Mouse (Mus musculus) intestine, postnatal 0 days (tissue): ENCODE results near the gene Ablim1. TPM values are rescaled to one million over a fixed set of nuclear protein-coding genes. Genes with fewer than 3 reads are reported as not detected.

ENCODE experiments used
- ATAC-seq: fragments of 200-750 bp; cut with Nextera tagmentation; 2 replicates; pipeline ENCODE4 v1.8.0; 2017; ENCODE audit warnings: mild to moderate bottlenecking, moderate TSS enrichment, moderate library complexity
- H3K27ac ChIP-seq: fragments of 300-500 bp; sonication (generic); 2 replicates; pipeline ENCODE4 v1.5.1; 2014; ENCODE audit warnings: mild to moderate bottlenecking, low read depth, low read length, moderate library complexity
- H3K27me3 ChIP-seq: fragments of 300-500 bp; sonication (generic); replicated peaks from 2 replicates; pipeline ENCODE4 v1.6.1; 2014; ENCODE audit warnings: low read length, mixed read lengths; ENCODE audit not compliant: control insufficient read depth, insufficient read depth
- H3K36me3 ChIP-seq: fragments of 300-500 bp; sonication (generic); 2 replicates; pipeline ENCODE4 v1.6.1; 2014; ENCODE audit warnings: mild to moderate bottlenecking, moderate library complexity; ENCODE audit not compliant: control insufficient read depth, insufficient read depth
- H3K4me1 ChIP-seq: fragments of 300-500 bp; sonication (generic); replicated peaks from 2 replicates; pipeline ENCODE4 v1.6.1; 2014; ENCODE audit warnings: antibody characterized with exemption, low read length, mixed read lengths; ENCODE audit not compliant: control insufficient read depth, insufficient read depth
- H3K4me2 ChIP-seq: fragments of 300-500 bp; sonication (generic); replicated peaks from 2 replicates; pipeline ENCODE4 v1.6.1; 2014; ENCODE audit warnings: low read depth, mild to moderate bottlenecking, moderate library complexity
- H3K4me3 ChIP-seq: fragments of 300-500 bp; sonication (generic); 2 replicates; pipeline ENCODE4 v1.5.1; 2014; ENCODE audit warnings: low read depth, low read length
- H3K9ac ChIP-seq: fragments of 300-500 bp; sonication (generic); 2 replicates; pipeline ENCODE4 v1.6.1; 2014; ENCODE audit warnings: mild to moderate bottlenecking, low read depth, low read length
- H3K9me3 ChIP-seq: fragments of 300-500 bp; sonication (generic); 2 replicates; pipeline ENCODE4 v1.6.1; 2016; ENCODE audit warnings: mixed run types; ENCODE audit not compliant: control insufficient read depth
- CTCF ChIP-seq: sonication (generic); IDR thresholded peaks from 2 replicates; pipeline ENCODE4 v1.5.1; 2016; ENCODE audit warnings: low read depth, mild to moderate bottlenecking, control low read depth, antibody characterized with exemption, moderate library complexity
- WGBS: fragments of 180-500 bp; shearing (Covaris S2); extraction: QIAGEN DNeasy Blood & Tissue Kit; methylation state at CpG from one replicate; pipeline ENCODE4 v1.1.7; 2014; 5-methylcytosine and 5-hydroxymethylcytosine counted together
- polyA plus RNA-seq: library from polyadenylated mRNA; unstranded; fragments of >200 nt; fragmentation: Nextera tagmentation; extraction: Ambion mirVana; gene quantifications from 2 replicates; pipeline ENCODE4 v1.2.1, GENCODE M21; 2015

The Ablim1 gene
- polyA plus RNA-seq, 1 experiment from 2014 or later = 24.4 TPM

DNA sequence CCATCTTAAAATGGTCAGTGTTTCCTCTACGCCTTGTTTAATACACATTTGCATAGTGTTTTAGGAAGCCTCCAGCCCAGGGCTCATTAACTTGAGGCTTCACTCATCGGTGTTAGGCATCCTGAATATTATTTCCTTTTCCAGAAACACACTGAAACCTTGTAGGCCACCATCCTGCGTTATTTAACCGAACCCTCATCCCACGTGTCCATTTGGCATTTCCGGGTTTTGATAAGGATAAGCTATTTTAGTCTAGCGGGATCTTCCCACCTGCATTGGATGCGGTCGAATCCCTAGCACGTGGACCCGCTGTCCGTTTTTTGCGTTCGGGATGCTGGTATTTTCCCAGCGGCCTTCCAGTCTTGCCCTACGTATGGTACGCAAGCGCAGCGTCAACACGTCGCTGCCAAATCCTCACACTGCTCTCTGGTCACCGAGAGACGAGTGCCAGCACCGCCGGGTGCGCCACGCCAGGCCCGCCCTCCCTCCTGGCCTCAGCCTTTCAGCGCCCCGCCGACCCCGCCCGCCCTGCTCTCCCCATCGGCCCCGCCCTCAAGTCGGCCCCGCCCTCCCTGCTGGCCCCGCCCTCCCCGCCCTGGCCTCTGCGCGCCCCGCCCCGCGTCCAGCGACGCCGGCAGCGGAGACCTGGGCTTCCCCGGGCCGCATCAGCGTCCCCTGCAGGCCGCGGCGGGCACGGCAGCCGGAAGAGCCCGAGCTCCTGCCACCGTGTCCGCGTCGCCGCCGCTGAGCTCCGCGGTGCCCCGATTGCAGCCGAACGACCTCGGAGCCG is 45.8 kb upstream of the Ablim1 start, which contains the start of gene Fam160b1:
Gene Fam160b1, plus strand, starts transcription at position 340 of the 790 bp plus-strand sequence.
- Histone ChIP-seq H3K9me3 (no peaks in the 10 kb centered on the region), H3K36me3 (no peaks in the 10 kb centered on the region; the same call in 1 of the 2 replicates), H3K27me3 (no peaks in the 10 kb centered on the region), H3K27ac (peak within 1 kb of the TSS; percentile 99), H3K4me2 (peak within 1 kb of the TSS; percentile 60), H3K4me3 (peak within 1 kb of the TSS; percentile 98), H3K4me1 (peaks cover 19% of the 10 kb centered on the region), H3K9ac (peak within 1 kb of the TSS; percentile 99)
- peak; percentile 90 for ATAC-seq
- under 1% methylated on average over 51 of the region's 70 CpGs for WGBS
- peak; percentile 85 for TF ChIP-seq CTCF

DNA sequence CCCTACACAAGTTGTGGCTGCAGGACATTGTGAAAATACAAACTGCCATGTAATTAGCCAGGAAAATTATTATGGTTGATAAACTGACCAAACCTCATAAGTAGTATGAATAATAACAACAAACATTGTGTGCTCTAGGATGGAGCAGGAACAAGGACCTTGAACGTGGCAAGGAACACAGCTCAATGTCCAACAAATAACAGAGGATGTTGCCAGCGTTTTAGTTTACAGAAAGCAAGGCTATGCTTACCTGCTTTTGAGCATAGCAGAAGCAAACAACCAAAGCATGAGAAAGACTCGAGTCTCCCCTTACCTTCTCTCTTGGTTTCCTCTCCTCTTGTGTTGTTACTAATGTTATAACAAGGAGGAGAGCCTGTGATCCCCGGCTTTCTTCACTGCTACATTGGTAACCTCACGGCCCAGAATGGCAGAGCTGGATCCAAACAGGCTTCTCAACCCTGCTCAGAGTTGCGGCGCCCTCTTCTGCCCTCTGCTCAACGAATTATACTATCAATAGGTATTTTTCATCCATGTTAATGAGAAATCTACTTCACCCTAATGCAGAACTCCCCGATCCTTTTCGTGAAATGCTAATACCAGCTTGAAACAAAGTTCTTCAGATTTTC is 45.1 kb upstream of the Ablim1 start:
- peak overlapping the region; percentile 98 for H3K4me3 ChIP-seq
- H3K9me3 ChIP-seq = no peaks in the 10 kb centered on the region
- H3K27ac ChIP-seq = peak overlapping the region; percentile 81
- no peaks in the 10 kb centered on the region; the same call in 1 of the 2 replicates for H3K36me3 ChIP-seq
- 0 out of 2 replicates have a peak overlapping the region, but pooled peaks have one; percentile 12 for H3K9ac ChIP-seq
- no peak for ATAC-seq
- WGBS = 23% methylated on average over 10 of the region's 10 CpGs
- no peaks in the 10 kb centered on the region for H3K27me3 ChIP-seq
- TF ChIP-seq CTCF = peak; percentile 44
- H3K4me2 ChIP-seq = peak overlapping the region; percentile 60
- H3K4me1 ChIP-seq = peaks cover 15% of the 10 kb centered on the region

DNA sequence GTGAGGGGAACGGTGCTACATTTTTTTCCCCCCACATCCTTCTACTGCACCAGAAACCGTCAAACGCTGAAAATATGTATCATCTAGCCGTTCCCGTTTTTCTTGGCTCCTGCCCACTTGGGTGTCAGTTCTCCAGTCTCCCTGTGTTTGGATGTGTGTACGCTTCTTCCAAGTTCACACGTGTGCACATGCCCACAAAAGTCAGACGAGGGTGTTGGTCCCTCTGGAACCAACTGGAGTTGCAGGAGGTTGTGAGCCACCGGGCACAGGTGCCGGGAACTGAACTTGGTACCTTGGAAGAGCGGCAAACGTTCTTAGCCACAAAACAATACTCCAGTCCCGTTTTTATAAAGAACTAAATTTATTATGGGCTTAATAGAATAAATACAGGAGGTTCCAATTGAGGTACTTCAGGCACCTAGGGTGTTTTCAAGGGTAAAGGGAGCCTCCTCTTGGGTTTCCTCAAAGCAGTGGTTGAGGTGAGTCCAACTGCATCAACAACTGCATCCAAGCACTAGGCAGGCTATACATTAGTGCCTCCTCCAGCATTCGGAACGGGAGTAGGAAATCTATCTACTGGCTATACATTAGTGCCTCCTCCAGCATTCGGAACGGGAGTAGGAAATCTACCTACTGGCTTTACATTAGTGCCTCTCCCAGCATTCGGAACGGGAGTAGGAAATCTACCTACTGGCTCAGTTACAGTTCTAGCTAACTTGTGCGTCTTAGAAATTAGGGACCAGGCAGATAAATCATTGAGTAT is 44.3 kb upstream of the Ablim1 start:
- H3K36me3 ChIP-seq = no peaks in the 10 kb centered on the region; the same call in 1 of the 2 replicates
- peak overlapping the region; percentile 60 for H3K4me2 ChIP-seq
- no peak overlapping the region for H3K27ac ChIP-seq
- H3K27me3 ChIP-seq = no peaks in the 10 kb centered on the region
- H3K4me3 ChIP-seq = no peak overlapping the region
- TF ChIP-seq CTCF = no peak
- WGBS = 85% methylated on average over 20 of the region's 20 CpGs
- H3K9me3 ChIP-seq = no peaks in the 10 kb centered on the region
- peaks cover 10% of the 10 kb centered on the region; the same call in 1 of the 2 replicates for H3K4me1 ChIP-seq
- ATAC-seq = no peak
- no peak overlapping the region for H3K9ac ChIP-seq

DNA sequence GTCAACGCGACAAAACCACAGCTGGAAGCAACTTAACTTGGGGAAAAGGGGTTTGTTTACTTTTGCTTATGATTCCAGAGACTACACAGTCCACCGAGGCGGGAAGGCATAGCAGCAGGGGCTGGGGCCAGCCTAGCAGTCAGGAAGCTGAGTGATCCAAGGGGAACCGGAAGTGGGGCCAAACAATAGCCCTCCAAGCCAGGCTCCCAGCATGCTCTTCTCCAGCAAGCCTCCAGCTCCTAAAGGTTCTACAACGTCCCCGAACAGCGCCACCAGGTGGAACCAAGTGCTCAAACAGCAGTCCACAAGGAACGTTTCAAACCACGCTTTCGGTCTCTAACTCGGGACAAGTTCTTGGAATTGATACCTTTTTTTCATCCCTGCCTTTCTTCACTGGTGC is 43.6 kb upstream of the Ablim1 start:
- Histone ChIP-seq H3K36me3 (no peaks in the 10 kb centered on the region; the same call in 1 of the 2 replicates), H3K9ac (no peak overlapping the region), H3K4me1 (peaks cover 10% of the 10 kb centered on the region; the same call in 1 of the 2 replicates), H3K9me3 (no peaks in the 10 kb centered on the region), H3K4me3 (no peak overlapping the region), H3K27ac (peak overlapping the region; percentile 50; the same call in 1 of the 2 replicates), H3K27me3 (no peaks in the 10 kb centered on the region), H3K4me2 (peak overlapping the region; percentile 27; the same call in 1 of the 2 replicates)
- no peak for ATAC-seq
- WGBS = 45% methylated on average over 12 of the region's 12 CpGs
- TF ChIP-seq CTCF = peak; percentile 77

DNA sequence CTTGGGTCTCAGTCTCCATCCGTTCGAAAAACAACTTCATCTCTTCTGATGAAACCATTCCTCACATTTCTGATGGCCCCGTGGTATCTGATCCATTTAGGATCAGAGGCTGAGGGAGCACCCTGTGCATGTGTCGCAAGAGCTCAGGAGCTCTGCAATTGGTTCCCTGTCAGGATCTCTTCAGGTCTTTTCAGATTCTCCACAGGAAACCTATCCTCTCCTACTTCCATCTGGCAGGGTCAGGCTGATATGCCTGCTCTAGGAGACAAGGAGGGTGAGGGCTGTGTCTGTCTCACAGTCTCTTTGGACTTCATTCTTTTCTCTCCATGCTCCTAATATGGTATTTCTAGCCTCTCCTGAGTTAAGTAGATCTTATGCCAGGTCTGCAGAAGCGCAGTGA is 43.1 kb upstream of the Ablim1 start:
- peak overlapping the region; percentile 50; the same call in 1 of the 2 replicates for H3K27ac ChIP-seq
- no peak overlapping the region for H3K9ac ChIP-seq
- TF ChIP-seq CTCF = no peak
- no peaks in the 10 kb centered on the region; the same call in 1 of the 2 replicates for H3K36me3 ChIP-seq
- peak overlapping the region; percentile 27; the same call in 1 of the 2 replicates for H3K4me2 ChIP-seq
- no peak overlapping the region for H3K4me3 ChIP-seq
- no peak for ATAC-seq
- no peaks in the 10 kb centered on the region for H3K9me3 ChIP-seq
- peaks cover 5% of the 10 kb centered on the region; the same call in 1 of the 2 replicates for H3K4me1 ChIP-seq
- WGBS = 88% methylated on average over 5 of the region's 5 CpGs
- H3K27me3 ChIP-seq = no peaks in the 10 kb centered on the region

DNA sequence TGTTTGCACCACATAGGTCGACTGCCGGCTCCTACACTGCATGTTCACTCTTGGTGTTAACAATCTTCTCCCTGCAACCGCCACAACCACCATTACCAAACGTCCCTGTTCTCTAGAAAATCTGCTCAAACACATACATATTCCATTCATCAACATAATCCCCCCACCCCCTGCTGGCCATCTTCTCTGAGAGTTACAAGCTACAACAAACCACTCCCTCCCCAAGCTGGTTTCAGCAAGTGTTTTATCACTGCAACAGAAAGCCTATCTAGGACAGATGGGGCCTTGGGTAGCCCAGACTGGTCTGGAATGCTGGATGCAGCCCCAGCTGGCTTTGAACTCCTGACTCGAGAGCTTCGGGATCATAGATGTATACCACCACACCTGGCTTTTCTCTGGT is 42.5 kb upstream of the Ablim1 start:
- ATAC-seq = no peak

More for the DNA sequence above, 42.5 kb upstream of the Ablim1 start:
- Histone ChIP-seq H3K4me2 (no peak overlapping the region), H3K9me3 (no peaks in the 10 kb centered on the region), H3K4me1 (0 out of 2 replicates have a peak, but pooled peaks cover 3% of the 10 kb centered on the region), H3K27me3 (no peaks in the 10 kb centered on the region), H3K27ac (no peak overlapping the region), H3K9ac (no peak overlapping the region), H3K36me3 (no peaks in the 10 kb centered on the region; the same call in 1 of the 2 replicates), H3K4me3 (no peak overlapping the region)
- no peak for TF ChIP-seq CTCF
- 83% methylated on average over 6 of the region's 6 CpGs for WGBS
